Mouse (Mus musculus): ENCODE measurements around the gene Impdh1.
A peak's percentile ranks its signal among the peaks of the same experiment; 100 is the strongest.
"Not testable (repeated sequence)": the region's sequence is repeated elsewhere in the genome, so short reads cannot be mapped to it uniquely, and the experiment has no call there.

Gene Impdh1

DNA sequence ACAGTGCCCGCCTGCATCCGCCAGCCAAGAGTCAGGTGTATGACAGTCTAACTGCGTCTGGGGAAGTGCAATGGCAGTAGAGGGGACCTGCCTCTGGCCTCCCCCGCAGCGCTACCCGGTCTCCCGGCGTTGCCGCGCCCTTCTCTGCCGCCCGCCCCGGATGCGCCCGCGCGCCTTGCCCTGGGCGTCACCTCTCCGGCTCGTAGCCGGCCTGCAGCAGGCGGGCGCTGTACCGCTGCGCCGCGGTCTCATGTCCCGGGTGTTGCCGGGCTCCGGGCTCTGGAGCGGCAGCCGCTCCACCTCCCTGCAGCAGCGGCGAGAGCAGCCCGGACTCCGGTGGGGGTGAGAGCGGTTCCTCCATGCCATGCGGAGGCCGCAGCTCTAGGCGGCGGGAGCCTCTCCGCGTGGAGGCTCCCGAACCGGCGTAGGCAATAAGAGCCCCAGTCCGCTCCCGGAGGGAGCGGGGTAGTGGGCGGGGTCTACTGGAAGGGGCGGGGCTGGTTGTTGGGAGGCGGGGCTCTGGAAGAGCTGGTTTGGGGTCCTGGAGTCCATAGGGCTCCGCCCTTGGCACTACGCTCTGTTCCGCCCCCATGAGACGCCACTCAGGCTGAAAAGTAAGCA lies at the start of gene Impdh1:
Gene Impdh1 (minus strand): TSS at position 484 of the 621 bp plus-strand sequence.
- peak; percentile 75 for DNase-seq

DNA sequence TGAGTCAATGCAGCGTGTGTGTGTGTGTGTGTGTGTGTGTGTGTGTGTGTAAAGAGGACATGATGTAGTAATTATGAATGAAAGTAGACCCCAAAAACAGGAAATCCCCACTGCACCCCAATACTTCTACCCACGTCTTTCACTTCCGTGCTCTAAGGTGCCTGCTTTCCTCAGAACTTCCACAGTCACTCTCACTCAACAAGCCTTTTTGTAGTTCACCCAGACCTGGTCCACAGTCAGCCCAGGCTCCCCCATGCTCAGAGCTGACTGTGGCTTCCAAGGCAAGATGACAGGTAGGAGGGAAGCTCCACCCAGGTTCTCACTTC lies 48.3 kb upstream of the Impdh1 start:
- DNase-seq = no peak

DNA sequence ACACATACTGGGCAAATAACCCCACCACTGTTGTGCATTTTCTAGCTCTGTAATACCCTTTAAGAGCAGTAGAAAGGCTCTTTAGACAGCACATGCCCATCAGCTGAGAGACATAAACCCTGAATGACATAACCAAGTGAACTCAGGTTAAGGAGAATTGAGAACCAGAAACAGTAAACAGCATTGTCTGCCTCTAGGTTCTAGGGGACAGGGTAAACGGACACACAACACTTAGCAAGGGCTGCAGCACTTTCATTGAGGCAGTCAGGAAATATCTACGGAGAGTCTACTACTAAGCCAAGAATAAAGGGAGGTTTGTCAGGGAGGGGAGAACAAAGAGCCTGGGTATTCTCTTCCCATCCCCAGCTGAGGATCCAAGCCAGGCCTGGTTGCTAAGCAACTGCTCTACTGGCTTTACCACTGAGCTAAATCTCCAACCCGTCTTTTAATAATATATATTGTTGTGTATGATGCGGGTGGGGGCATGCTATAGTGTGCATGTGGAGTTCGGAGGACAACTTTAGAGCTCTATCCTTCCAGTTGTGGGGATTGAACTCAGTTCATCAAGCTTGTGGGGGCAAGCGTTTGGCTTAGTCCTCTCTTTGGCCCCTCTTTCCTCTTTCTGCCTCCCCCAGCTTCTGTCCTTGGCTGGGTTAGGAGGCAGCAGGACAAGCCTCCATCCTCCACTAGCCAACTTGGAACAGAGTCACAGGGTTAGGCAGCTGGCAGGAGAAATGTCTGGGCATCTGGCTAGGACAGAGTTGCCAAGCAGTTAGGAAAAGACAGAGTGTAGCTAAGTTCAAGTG lies 47.7 kb upstream of the Impdh1 start:
- DNase-seq = peak; percentile 39

DNA sequence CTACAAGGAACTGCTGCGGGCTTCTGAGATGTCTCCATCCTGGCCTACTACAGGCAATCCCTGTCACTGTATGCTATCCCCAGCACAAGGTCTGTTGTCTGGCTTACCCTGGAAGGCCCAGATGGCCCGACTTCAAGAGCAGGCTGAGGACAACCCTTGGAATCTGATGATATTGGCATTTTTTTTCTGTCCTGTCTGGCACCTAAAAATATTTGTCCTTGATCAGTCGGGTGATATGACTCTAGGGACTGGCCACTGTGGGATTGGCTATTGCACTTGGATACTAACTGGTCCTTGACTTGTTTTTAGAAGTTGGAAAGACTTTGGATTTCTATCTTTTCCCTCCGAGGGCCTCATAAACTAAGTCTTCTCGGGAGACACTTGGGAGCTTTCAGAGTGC lies 45.7 kb upstream of the Impdh1 start:
- no peak for DNase-seq

DNA sequence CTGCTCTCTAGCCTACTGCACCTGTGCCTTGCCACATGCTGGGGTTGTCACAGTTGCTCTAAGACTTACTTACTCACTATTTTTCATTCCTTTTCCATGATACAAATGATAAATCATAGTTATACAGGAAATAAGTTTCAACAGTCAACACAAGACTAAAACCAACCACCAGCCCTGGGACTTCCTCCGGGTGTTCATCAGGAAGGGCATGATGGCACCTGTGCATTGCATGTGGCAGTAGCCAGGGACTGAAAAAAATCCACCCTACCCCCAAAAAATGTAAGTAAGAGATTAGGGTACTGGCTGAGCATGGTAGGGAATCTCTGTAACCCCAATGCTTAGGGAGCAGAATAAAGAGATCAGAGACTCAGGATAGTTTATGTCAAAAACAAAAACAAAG lies 43.3 kb upstream of the Impdh1 start:
- no peak for DNase-seq

DNA sequence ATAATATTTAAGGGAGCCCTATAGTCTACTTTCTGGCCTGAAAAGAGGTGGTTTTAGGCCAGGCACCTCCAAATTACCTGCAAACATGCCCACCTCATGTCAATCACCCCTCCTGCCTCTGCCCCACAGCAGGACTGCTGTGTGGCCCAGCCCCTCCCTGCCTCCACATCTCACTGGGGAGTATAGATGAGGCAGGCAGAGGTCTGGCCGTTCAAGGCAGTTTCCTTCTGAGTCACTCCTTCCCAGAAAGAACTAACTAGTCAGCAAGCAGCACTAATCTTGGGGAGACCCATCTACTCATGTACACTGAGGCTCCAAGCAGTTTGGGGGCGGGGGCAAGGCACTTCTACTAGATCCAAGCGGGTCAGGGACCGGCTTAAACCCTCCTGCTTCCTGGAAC lies 30.9 kb upstream of the Impdh1 start:
- DNase-seq = no peak

DNA sequence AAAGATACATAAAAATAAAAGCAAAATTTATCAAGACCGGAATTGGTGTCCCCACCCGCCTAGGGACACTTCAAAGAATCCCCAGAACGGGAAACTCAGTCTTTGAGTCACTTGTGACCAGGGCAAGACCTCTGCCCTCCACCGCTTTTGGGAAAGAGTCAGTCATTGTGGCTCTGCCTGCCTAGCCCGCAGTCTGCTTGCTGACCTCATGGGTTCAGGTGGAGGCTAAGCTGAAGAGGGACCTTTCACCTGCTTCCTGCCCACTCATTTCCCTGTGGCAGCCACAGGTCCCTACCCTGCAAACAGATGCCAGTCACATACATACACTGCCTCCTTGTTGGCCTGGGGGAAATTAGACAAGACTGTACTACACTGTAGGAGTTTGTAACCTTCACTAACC lies 30.4 kb upstream of the Impdh1 start:
- DNase-seq = no peak

DNA sequence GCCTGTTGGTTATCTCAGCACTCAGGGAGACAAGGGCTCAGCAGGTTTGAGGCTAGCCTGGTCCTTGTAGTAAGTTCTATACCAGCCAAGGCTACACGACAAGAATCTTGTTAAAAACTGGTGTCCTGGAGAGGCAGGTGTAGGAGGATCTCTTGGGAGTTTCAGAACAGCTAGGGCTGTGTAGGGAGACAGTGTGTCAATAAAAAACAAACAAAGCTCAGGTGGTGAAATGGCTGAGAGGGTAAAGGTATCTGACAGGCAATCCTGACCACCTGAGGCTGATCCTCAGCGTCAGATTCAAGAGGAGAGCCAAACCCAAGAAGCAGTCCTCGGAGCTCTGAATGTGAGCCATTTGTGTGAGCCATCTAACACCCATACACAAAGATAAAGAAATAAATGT lies 30.0 kb upstream of the Impdh1 start:
- no peak for DNase-seq

DNA sequence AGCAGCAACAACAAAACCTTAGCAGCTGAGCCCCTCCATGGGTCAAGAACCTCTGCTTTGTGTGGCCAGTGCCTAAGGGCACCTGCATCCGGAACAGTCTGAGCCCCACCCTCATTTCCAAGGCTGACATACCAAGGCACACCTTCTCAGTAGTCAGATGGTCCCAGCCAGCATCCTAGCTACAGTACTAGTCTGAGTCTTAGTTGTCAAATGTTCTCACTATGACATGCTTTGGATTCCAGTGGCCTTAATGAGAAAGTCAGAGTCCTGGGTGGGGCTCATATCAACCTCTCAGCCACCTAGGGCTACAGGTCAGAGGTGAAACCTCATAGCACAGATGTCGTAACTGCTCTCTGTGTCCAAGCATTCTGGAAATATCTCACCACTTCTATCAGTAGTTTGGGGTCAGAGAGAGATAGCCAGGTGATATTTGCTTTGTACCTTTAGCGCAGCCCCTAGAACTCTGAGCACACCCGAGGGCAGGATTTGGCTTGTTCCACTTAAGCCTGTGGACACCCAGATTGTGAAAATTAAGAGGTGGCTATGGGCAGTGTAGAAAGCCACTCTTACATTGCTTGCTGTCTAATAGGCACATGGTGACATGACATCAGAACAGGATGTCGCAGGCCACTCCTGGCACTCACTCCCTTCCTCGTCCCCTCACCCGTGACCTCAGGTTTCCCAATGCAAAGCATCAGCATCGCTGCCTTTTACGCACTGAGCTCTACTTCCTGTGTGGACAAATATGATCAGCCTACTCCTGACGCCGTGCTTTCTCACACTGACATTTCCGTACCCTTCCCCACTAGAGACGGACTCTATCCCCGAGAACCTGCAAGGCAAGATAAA lies 29.3 kb upstream of the Impdh1 start:
- DNase-seq = no peak

DNA sequence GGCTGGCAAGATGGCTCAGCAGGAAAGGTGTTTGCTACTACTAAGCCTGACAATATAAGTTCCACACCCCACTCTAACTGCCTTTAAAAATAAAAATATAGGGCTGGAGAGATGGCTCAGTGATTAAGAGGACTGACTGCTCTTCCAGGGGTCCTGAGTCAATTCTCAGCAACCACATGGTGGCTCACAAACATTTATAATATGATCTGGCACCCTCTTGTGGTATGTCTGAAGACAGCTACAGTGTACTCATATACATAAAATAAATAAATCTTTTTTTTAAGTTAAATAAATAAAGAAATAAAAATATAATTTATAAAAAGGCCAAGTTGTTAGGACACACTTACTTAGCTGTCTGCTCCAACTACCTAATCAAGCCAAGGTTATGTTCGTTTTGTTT lies 26.1 kb upstream of the Impdh1 start:
- DNase-seq = no peak

DNA sequence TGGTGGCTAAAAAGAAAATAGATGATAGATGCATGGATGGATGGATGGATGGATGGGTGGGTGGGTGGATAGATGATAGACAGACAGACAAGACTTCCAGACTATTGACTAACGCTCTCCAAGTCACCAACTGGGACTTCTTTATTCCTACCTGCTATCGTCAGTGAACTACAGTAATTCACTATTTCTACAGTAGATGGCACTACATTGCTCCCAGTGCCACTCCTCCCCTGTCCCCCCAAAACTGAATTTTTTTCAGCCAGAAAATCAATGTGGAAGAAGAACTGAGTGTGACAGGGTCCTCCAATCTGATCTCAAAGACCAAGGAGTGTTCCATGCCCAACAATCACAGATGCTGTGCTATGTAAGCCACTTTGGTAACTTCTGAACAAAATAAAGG lies 25.5 kb upstream of the Impdh1 start:
- DNase-seq = no peak

DNA sequence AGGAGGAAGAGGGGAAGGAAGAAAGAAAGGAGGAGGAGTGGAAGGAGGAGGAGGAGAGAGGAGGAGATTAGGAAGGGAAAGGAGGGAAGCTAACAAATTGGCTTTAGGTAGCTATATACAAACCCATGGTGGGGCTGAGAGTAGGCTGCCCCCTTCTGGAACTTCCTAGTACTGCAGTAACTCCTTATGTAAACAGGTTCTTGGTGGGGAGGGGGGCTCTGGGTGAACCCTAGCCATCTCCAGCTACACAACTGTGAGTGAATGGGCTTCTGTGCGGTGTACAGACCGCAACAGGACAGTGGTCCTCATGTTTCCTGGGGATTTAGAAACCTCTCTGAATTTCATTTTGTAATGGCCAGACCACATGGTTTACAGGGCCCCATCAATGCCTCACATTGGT lies 24.6 kb upstream of the Impdh1 start:
- peak; percentile 31 for DNase-seq

DNA sequence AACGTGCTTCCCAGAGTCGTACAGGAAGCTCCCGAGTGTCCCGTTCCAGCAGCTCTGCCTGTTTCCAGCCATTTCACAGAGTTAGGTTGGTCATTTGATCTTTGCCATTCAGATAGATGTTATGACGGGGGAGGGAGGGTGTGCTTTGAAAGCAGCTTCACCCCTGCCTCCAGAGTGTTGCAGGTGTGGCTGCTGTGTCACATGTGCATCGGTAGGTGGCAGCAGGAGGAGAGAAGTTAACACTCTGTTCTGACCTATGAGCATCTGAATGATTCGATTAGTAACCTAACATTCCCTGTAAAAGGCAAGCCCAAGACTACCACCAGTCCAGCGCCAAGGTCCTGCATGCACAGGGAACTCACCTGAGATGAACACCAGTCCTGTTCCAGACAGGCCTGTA lies 18.1 kb upstream of the Impdh1 start:
- DNase-seq = no peak

DNA sequence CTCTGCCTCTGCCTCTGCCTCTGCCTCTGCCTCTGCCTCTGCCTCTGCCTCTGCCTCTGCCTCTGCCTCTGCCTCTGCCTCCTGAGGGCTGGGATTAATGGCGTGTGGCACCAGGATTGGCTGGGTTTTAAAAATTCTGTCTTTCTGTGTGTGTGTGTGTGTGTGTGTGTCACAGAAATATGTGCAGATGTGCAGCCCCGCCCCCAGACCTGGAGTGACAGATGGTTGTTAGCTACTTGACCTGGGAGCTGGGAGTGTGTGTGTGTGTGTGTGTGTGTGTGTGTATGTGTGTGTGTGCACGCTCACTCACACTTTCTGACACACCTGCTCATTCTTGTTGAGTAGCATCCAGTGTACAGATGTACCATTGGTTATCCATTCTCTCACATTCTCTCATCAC lies 17.5 kb upstream of the Impdh1 start:
- DNase-seq = no peak

DNA sequence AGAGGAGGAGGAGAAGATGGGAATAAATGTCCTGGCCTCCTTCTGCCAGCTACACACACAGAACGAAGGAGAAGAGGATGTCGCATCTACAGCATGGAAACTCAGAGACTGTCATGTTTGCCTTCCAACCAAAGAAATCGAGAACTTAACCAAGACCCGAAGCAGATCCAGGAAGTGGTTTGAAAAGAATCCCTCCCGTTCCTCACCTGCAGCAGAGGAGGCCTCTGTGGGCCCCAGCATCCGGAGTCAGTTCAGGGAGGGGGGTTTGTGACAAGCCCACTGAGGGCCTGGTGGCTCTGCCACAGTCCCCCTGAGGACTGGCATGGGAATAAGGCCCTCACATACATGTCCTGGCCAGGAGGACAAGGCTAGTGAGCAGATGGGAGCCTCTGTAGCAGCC lies 16.2 kb upstream of the Impdh1 start:
- DNase-seq = no peak

DNA sequence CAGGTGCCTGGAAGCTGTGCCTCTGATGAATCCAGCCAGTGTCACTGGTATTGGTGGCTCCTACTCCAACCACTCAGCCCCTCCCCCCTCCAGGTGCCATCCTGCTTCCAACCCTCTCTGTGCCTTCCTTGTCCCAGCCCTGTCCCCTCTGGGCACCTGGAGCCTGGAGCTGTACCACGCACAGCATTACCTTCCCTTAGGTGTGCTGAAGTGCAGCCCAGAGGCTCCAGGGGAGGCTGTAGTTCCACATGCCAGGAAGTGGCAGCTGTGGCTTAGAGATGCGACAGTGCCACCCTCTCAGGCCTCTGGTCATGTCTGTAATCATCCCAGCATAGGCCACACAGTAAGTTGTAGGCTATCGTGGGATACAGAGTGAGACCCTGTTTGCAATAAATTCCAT lies 15.6 kb upstream of the Impdh1 start:
- no peak for DNase-seq

DNA sequence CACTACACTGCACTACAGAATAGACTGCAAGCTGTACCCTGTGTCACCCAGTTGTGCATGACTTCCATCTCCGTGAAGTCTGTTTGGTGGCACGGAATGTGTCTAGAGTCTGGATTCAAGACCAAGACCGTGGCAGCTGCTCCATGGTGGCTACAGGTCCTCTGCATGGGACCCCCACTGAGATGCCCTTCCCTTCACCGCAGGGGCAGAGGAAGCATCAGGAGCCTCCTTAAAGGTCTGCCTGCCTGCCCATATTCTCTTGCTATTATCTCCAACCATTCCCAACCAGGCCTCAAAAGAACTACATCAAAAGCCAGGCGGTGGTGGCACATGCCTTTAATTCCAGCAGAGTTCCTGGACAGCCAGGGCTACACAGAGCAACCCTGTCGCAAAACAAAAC lies 14.2 kb upstream of the Impdh1 start:
- no peak for DNase-seq

DNA sequence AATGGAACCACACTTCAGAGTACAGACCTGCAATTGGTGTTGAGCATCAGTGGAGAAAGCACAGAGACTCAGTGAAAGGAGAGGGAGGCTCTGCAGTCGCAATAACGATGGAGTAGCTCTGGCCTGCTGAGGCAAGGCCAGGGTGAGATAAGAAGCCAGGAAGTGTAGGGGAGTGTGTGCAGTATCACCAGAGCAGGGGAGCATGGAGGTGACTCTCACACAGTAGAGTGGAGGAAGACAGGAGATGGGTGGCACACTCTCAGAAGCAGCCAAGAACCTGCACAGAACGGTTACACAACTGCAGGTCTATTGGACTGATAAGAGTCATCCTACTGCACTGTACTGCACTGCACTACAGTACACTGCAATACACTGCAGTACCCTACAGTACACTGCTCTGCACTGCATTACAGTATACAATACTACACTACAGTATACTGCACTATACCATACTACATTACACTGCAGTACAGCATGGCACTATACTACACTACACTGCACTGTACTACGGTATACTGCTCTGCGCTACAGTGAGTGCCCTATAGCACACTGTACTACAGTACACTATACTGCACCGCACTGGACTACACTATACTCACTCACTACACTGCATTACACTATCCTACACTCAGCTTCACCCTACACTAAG lies 13.2 kb upstream of the Impdh1 start:
- DNase-seq = no peak

DNA sequence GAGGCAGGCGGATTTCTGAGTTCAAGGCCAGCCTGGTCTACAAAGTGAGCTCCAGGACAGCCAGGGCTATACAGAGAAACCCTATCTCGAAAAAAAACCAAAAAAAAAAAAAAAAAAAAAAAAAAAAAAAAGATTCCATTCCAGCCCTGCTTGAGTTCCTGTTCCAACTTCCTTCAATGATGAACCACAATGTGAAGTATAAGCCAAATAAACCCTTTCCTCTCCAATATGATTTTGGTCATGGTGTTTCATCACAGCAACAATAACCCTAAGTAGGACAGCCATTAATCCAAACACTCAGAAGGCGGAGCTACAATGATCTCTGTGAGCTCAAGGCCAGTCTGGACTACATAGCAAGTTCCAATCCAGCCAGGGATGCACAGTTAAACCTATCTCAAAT lies 1.6 kb upstream of the Impdh1 start:
- DNase-seq = not testable (repeated sequence)

DNA sequence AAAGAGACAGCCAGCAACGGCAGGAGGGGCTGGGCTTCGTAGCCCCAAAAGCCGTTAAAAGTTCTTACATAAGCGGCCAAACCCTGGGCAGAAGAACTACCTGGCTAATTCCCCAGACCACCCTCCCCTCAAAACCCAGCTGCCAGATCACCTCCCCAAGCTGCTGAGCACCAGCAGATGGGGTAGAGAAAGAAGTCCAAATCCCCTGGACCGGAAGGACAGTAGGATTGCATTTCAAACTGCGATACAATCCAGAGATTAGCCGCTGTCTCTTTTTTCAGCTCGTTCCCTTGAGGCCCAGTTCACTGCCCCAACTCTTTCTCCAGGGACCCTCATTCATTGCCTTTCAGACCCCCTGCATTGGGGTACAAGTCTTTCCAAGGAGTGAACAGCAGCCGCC lies 983 bp downstream of the Impdh1 start:
- DNase-seq = no peak

DNA sequence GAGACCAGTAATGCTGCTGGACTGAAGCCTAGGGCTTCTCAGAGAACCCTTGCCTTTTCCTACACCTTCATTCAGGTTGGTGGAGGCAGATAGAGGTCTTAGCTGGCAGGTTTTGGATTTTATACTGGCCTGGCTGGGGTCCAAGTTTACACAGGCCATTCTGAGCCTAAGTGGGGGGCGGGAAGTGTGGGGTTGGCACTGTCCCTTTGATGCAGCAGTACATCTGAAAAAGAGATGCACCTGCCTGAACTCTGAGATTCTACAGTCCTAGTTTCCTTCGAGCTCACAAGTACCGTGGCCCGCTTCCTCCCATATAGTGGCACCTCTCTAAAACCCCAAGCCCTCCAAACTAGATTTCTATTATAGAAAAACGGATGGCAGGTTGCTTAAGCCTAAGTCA lies 1.4 kb downstream of the Impdh1 start:
- DNase-seq = no peak

DNA sequence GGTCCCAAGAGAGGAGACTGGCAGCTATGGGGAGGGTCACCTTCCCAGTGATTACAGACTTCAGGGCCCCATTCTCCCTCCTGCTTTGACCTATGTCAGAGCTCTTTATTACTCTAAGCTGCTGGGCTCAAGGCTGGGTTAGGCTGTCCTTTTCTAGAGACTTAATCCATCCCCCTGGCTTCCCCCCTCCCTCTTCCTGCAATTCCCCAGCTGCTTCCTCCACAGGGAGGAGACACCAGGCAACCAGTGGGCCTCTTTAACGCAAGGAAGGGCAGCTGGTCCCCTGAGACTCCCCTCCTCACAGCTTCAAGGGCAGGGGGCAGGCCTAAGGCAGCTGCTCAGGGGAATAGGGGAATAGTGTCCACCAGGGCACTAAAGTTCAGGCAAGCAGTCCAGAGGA lies 1.9 kb downstream of the Impdh1 start:
- no peak for DNase-seq

DNA sequence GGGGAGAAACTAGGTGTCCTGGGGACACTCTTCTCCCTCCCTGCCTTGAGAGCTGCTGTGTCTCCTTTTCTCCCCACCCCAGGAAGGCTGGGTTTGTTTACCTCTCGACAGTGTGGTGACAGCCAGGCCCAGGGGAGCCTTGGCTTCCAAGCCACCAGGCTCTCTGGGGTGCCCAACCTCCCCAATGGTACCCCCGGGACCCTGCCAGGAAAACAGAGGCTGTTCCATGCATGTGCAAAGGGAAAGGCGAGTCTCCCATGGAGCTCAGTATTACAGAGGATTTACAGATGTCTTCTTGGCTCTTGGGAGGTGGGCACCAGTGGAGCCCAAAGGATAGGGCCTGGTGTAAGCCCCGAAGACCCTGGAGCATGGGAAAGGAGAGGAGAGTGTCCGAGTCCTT lies 2.7 kb downstream of the Impdh1 start:
- no peak for DNase-seq
